Mouse (Mus musculus): ENCODE measurements around the gene Med27. TPM values are rescaled to one million over a fixed set of nuclear protein-coding genes. Genes with fewer than 3 reads are reported as not detected.
A peak's percentile ranks its signal among the peaks of the same experiment; 100 is the strongest.

Gene Med27
- polyA plus RNA-seq, 1 experiment from 2014 or later: 96.9 TPM

DNA sequence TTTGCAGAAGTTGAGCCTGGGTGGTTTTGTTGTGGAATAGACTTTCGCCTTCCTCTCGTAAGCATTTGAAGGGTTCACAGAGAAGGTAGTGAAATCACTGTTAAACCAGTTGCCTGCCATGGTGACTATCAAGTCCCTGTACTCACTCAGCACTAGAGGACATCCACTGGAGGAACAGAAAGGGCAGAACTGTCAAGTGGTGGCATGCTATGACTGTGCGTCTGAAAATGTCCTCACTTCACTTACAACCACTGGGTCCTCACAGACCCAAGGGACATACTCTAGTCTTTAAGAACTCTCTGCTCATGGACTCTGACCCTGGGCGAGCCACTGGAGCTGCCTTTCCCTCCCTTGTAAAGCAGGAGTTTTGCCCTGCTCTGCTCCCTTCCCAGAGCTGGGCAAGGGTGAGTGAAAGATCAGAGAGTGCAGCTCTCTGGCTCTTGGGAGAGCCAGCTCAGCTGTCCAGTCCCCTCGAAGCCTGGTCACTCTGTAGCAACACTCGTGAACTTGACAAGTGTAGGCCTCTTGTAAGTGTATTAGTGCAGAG is 116.5 kb downstream of the Med27 start:
- Histone ChIP-seq H3K9me3 (no peaks in the 10 kb centered on the region), H3K27me3 (no peaks in the 10 kb centered on the region), H3K4me2 (replicated peaks) (no peak overlapping the region), H3K4me1 (peaks cover 35% of the 10 kb centered on the region), H3K36me3 (no peaks in the 10 kb centered on the region), H3K9ac (replicated peaks) (no peak overlapping the region), H3K27ac (replicated peaks) (no peak overlapping the region), H3K4me3 (no peak overlapping the region)
- ATAC-seq (replicated peaks): no peak
- 93% methylated on average over 6 of the region's 6 CpGs for WGBS

DNA sequence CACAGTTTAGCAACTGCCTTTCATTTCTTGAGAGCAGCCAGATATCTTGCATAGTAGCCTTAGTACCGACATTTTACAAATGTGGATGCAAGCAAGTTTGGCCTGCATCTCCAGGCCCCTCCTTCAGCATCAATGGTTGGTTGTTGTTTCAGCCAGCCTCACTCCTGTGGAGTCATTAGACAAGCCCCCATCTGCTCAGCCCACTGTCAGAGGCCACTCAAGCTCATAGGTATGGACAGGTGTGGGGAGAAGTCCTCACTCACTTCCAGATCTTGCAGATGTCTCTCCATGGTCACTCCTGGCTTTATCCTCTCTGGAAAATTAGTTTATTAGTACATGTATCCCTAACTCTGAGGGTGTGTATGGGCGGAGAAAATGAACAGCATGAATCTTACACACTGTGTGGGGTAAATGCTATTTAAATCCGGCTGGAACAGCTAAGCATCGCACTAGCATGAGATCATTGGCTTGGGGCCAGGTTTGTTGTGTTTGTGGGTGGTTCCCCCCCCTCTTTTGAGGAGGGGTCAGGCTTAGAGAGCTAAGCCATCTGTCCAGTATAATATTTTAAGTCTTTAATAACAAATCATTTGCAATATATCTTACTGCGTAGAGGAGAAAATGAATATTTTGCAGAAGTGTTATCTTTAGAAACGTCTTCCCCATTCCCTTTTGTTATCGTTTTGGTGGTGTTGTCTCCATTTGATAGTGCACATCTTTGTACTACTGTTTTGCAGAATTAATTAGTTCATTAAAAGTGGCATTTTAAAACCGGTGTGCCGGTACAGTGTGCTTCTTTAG is 118.4 kb downstream of the Med27 start:
- Histone ChIP-seq H3K4me2 (replicated peaks) (no peak overlapping the region), H3K4me1 (peaks cover 52% of the 10 kb centered on the region)

GRCm38 (mm10) chr2:29465649-29466137 is 119.1 kb downstream of the Med27 start:
- Histone ChIP-seq H3K27me3 (no peaks in the 10 kb centered on the region), H3K9me3 (no peaks in the 10 kb centered on the region), H3K4me3 (no peak overlapping the region), H3K9ac (replicated peaks) (no peak overlapping the region), H3K4me1 (peaks cover 58% of the 10 kb centered on the region), H3K4me2 (replicated peaks) (no peak overlapping the region; the same call in 1 of the 2 replicates), H3K36me3 (no peaks in the 10 kb centered on the region), H3K27ac (replicated peaks) (peak overlapping the region; percentile 86)
- WGBS: 9% methylated on average over 3 of the region's 3 CpGs
- ATAC-seq (replicated peaks): peak; percentile 35

More for the DNA sequence above, 118.4 kb downstream of the Med27 start:
- 13% methylated on average over 9 of the region's 9 CpGs for WGBS
- ATAC-seq (replicated peaks): peak; percentile 73
- H3K4me3 ChIP-seq: no peak overlapping the region
- no peaks in the 10 kb centered on the region for H3K9me3 ChIP-seq
- H3K36me3 ChIP-seq: no peaks in the 10 kb centered on the region
- peak overlapping the region; percentile 86 for H3K27ac ChIP-seq (replicated peaks)
- no peaks in the 10 kb centered on the region for H3K27me3 ChIP-seq
- no peak overlapping the region for H3K9ac ChIP-seq (replicated peaks)

- peak overlapping the region; percentile 86 for H3K27ac ChIP-seq (replicated peaks)
- no peak for ATAC-seq (replicated peaks)
- H3K9ac ChIP-seq (replicated peaks): no peak overlapping the region
- 64% methylated on average over 4 of the region's 4 CpGs for WGBS
- no peaks in the 10 kb centered on the region for H3K9me3 ChIP-seq
- no peaks in the 10 kb centered on the region for H3K27me3 ChIP-seq
- no peak overlapping the region for H3K4me2 ChIP-seq (replicated peaks)
- no peak overlapping the region for H3K4me3 ChIP-seq
- no peaks in the 10 kb centered on the region for H3K36me3 ChIP-seq
- peaks cover 62% of the 10 kb centered on the region for H3K4me1 ChIP-seq
Measured at GRCm38 (mm10) chr2:29466396-29466795, 119.8 kb downstream of the Med27 start.

GRCm38 (mm10) chr2:29468517-29468936 is 121.9 kb downstream of the Med27 start:
- H3K27ac ChIP-seq (replicated peaks): peak overlapping the region; percentile 85
- peaks cover 62% of the 10 kb centered on the region for H3K4me1 ChIP-seq
- H3K9me3 ChIP-seq: no peaks in the 10 kb centered on the region
- no peaks in the 10 kb centered on the region for H3K36me3 ChIP-seq
- H3K4me3 ChIP-seq: no peak overlapping the region
- 0 out of 2 replicates have a peak overlapping the region, but pooled peaks have one; percentile 5 for H3K4me2 ChIP-seq (replicated peaks)
- 30% methylated on average over 15 of the region's 15 CpGs for WGBS
- ATAC-seq (replicated peaks): peak; percentile 84
- H3K27me3 ChIP-seq: no peaks in the 10 kb centered on the region
- H3K9ac ChIP-seq (replicated peaks): no peak overlapping the region

DNA sequence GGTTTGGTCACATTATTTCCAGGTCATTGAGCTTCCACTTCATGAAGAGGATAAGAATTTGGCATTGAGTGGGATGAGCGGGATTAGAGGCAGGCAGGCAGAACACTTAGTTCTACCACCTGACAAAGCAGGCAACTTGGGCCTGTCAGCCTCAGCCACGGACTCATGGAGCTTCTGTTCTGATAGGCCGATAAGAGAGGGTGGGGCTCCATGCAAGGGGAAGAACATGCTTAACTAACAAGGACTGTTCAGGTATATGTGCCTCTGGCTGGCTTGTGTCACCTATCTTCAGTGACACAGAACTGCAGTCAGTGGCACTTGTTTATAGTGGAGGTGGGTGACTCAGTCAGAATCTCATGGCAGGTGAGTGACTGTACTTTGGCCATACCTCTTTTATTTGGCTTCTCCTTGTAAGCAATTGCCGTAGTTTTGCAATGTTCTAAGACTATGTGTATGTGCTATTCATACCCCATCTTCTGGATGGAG is 126.4 kb downstream of the Med27 start:
- no peak overlapping the region for H3K27ac ChIP-seq (replicated peaks)
- no peak overlapping the region for H3K4me2 ChIP-seq (replicated peaks)
- WGBS: 79% methylated on average over 4 of the region's 4 CpGs
- H3K27me3 ChIP-seq: no peaks in the 10 kb centered on the region
- H3K9ac ChIP-seq (replicated peaks): no peak overlapping the region
- H3K9me3 ChIP-seq: no peaks in the 10 kb centered on the region
- peaks cover 31% of the 10 kb centered on the region for H3K4me1 ChIP-seq
- no peaks in the 10 kb centered on the region for H3K36me3 ChIP-seq
- no peak overlapping the region for H3K4me3 ChIP-seq
- ATAC-seq (replicated peaks): no peak

- ATAC-seq (replicated peaks): no peak
- WGBS: 66% methylated on average over 2 of the region's 2 CpGs
- H3K4me3 ChIP-seq: no peak overlapping the region
- no peak overlapping the region for H3K4me2 ChIP-seq (replicated peaks)
- H3K27me3 ChIP-seq: no peaks in the 10 kb centered on the region
- no peaks in the 10 kb centered on the region for H3K9me3 ChIP-seq
- peaks cover 22% of the 10 kb centered on the region for H3K4me1 ChIP-seq
- no peak overlapping the region for H3K27ac ChIP-seq (replicated peaks)
- H3K9ac ChIP-seq (replicated peaks): no peak overlapping the region
- no peaks in the 10 kb centered on the region for H3K36me3 ChIP-seq
Measured at GRCm38 (mm10) chr2:29473907-29474306, 127.3 kb downstream of the Med27 start.

GRCm38 (mm10) chr2:29476702-29477101 is 130.1 kb downstream of the Med27 start:
- no peak for ATAC-seq (replicated peaks)
- no peaks in the 10 kb centered on the region for H3K27me3 ChIP-seq
- WGBS: 92% methylated on average over 1 of the region's 1 CpGs

DNA sequence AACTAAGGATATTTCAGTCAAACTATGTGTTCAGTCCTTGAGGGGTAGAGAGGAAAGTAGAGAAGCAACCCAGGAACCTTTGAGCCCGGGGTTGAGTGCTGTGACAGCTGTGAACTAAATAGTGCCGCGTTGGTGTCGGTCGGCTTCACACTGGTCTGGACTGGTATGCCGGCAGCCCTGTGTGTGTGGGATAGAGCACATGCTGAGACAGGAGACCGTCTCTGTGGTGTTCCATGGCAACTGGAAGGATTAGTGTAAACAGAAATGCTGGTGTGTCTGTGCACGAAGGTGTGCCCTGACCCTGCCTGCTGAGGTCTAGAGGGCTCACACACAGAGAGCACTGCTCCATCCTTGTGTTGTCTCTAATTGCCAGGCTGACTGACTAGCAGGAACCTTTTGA is 135.2 kb downstream of the Med27 start:
- Histone ChIP-seq H3K27me3 (no peaks in the 10 kb centered on the region), H3K9ac (replicated peaks) (no peak overlapping the region), H3K4me2 (replicated peaks) (no peak overlapping the region), H3K27ac (replicated peaks) (no peak overlapping the region), H3K4me3 (no peak overlapping the region), H3K4me1 (peaks cover 39% of the 10 kb centered on the region), H3K9me3 (no peaks in the 10 kb centered on the region), H3K36me3 (no peaks in the 10 kb centered on the region)
- WGBS: 30% methylated on average over 8 of the region's 8 CpGs
- 0 out of 2 replicates have a peak, but pooled peaks have one; percentile 29 for ATAC-seq (replicated peaks)

More at GRCm38 (mm10) chr2:29476702-29477101, 130.1 kb downstream of the Med27 start:
- Histone ChIP-seq H3K27ac (replicated peaks) (no peak overlapping the region), H3K4me1 (0 out of 2 replicates have a peak, but pooled peaks cover under 1% of the 10 kb centered on the region), H3K4me2 (replicated peaks) (no peak overlapping the region), H3K9ac (replicated peaks) (no peak overlapping the region), H3K36me3 (no peaks in the 10 kb centered on the region), H3K4me3 (no peak overlapping the region), H3K9me3 (no peaks in the 10 kb centered on the region)

- peaks cover 50% of the 10 kb centered on the region for H3K4me1 ChIP-seq
- H3K27ac ChIP-seq (replicated peaks): no peak overlapping the region
- H3K4me3 ChIP-seq: no peak overlapping the region
- no peak overlapping the region for H3K9ac ChIP-seq (replicated peaks)
- H3K9me3 ChIP-seq: no peaks in the 10 kb centered on the region
- no peak for ATAC-seq (replicated peaks)
- no peak overlapping the region for H3K4me2 ChIP-seq (replicated peaks)
- 49% methylated on average over 9 of the region's 9 CpGs for whole genome bisulfite sequencing
- no peaks in the 10 kb centered on the region for H3K36me3 ChIP-seq
- no peaks in the 10 kb centered on the region for H3K27me3 ChIP-seq
Measured at GRCm38 (mm10) chr2:29482979-29483718, 136.5 kb downstream of the Med27 start.

- no peaks in the 10 kb centered on the region for H3K36me3 ChIP-seq
- H3K27me3 ChIP-seq: no peaks in the 10 kb centered on the region
- no peak overlapping the region for H3K4me3 ChIP-seq
- H3K27ac ChIP-seq (replicated peaks): peak overlapping the region; percentile 48; the same call in 1 of the 2 replicates
- H3K9me3 ChIP-seq: no peaks in the 10 kb centered on the region
- no peak for ATAC-seq (replicated peaks)
- H3K4me2 ChIP-seq (replicated peaks): no peak overlapping the region
- 59% methylated on average over 2 of the region's 2 CpGs for WGBS
- H3K9ac ChIP-seq (replicated peaks): no peak overlapping the region
- H3K4me1 ChIP-seq: peaks cover 68% of the 10 kb centered on the region
Measured at GRCm38 (mm10) chr2:29485519-29485918, 138.9 kb downstream of the Med27 start.

DNA sequence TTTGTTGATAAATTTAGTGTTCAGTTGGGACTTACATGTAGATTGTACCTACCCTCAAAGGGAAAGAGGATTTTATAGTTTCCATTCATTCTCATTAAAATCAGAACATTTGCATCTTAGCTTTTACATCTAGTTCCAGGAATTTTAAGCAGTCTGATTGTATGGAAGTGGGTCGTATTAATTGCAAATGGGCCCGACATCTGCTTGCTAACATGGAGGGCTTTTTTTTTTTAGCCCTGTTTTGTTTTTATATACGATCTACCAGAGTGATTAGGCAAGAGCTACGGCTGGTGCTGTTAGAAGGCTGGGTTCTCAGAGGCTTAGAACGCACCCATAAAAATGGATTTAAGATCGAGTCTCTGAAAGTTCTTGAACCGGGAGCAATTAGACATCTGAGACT is 139.9 kb downstream of the Med27 start:
- ATAC-seq (replicated peaks): no peak
- Histone ChIP-seq H3K27ac (replicated peaks) (peak overlapping the region; percentile 76), H3K36me3 (no peaks in the 10 kb centered on the region), H3K9me3 (no peaks in the 10 kb centered on the region), H3K4me1 (peaks cover 68% of the 10 kb centered on the region), H3K27me3 (no peaks in the 10 kb centered on the region), H3K9ac (replicated peaks) (no peak overlapping the region), H3K4me2 (replicated peaks) (0 out of 2 replicates have a peak overlapping the region, but pooled peaks have one; percentile 7), H3K4me3 (no peak overlapping the region)
- 17% methylated on average over 7 of the region's 7 CpGs for WGBS

Measured in forebrain, embryonic 15.5 days (tissue).